Mouse (Mus musculus) regulatory T cell (primary cell): ENCODE results near the gene Hist1h3d.

Source experiments
- in situ Hi-C: fragments of 300-600 bp; cut with MboI, MseI; formaldehyde crosslinking; loops from one replicate; pipeline ENCODE4 v1.15.1; 2025; ENCODE audit warnings: high pct_unique_total_duplicates

Hist1h3d gene

GRCm38 (mm10) chr13:23575271-23575851 lies at the start of gene Hist1h3d:
Gene Hist1h3d, plus strand, starts transcription at chr13:23575763.
- in situ Hi-C loops: no loop called here

GRCm38 (mm10) chr13:23525901-23526300 lies 49.7 kb upstream of the Hist1h3d start:
- in situ Hi-C loops: no loop called here

- in situ Hi-C loops: no loop called here
Measured at GRCm38 (mm10) chr13:23526312-23526711, 49.3 kb upstream of the Hist1h3d start.

GRCm38 (mm10) chr13:23529005-23529404 lies 46.6 kb upstream of the Hist1h3d start:
- in situ Hi-C loops: no loop called here

- in situ Hi-C loops: loop anchor here (5.0 to 10.0 kb wide), 3 partner anchors 55 to 1817 kb away; partner anchors contain the start of genes Hist1h2ah, Hist1h2bk and Hist1h4d
Measured at GRCm38 (mm10) chr13:23529480-23530165, 45.9 kb upstream of the Hist1h3d start.

GRCm38 (mm10) chr13:23530181-23530900 lies 45.2 kb upstream of the Hist1h3d start:
- in situ Hi-C loops: loop anchor here (5.0 to 10.0 kb wide), 3 partner anchors 54 to 1818 kb away; partner anchors contain the start of genes Hist1h2ah, Hist1h2bk and Hist1h4d

- in situ Hi-C loops: loop anchor here (5.0 to 10.0 kb wide), 3 partner anchors 54 to 1819 kb away; partner anchors contain the start of genes Hist1h2ah, Hist1h2bk and Hist1h4d
Measured at GRCm38 (mm10) chr13:23530901-23531875, 44.4 kb upstream of the Hist1h3d start, which contains the start of gene Hist1h4h. Gene Hist1h4h, plus strand, starts transcription at chr13:23531050.

GRCm38 (mm10) chr13:23532262-23533075 lies 43.1 kb upstream of the Hist1h3d start:
- in situ Hi-C loops: loop anchor here (5.0 to 10.0 kb wide), 3 partner anchors 52 to 1820 kb away; partner anchors contain the start of genes Hist1h2ah, Hist1h2bk and Hist1h4d

- in situ Hi-C loops: loop anchor here (5.0 to 10.0 kb wide), 3 partner anchors 51 to 1821 kb away; partner anchors contain the start of genes Hist1h2ah, Hist1h2bk and Hist1h4d
Measured at GRCm38 (mm10) chr13:23533560-23534367, 41.8 kb upstream of the Hist1h3d start, which contains the start of gene Hist1h2af. Gene Hist1h2af, plus strand, starts transcription at chr13:23533906.

- in situ Hi-C loops: loop anchor here (5.0 to 10.0 kb wide), 3 partner anchors 50 to 1822 kb away; partner anchors contain the start of genes Hist1h2ah, Hist1h2bk and Hist1h4d
Measured at GRCm38 (mm10) chr13:23534368-23535131, 41.0 kb upstream of the Hist1h3d start.

- in situ Hi-C loops: loop anchor here (10.0 kb wide), 2 partner anchors 49 to 1501 kb away; partner anchors contain the start of genes Hist1h2ah, Hist1h2bk and Hist1h4d
Measured at GRCm38 (mm10) chr13:23535137-23536075, 40.2 kb upstream of the Hist1h3d start, which contains the start of gene Hist1h3g. Gene Hist1h3g, plus strand, starts transcription at chr13:23535422.

GRCm38 (mm10) chr13:23536076-23536822 lies 39.3 kb upstream of the Hist1h3d start:
- in situ Hi-C loops: loop anchor here (10.0 kb wide), 2 partner anchors 49 to 1501 kb away; partner anchors contain the start of genes Hist1h2ah, Hist1h2bk and Hist1h4d

GRCm38 (mm10) chr13:23537006-23537710 lies 38.4 kb upstream of the Hist1h3d start:
- in situ Hi-C loops: loop anchor here (10.0 kb wide), 2 partner anchors 48 to 1502 kb away; partner anchors contain the start of genes Hist1h2ah, Hist1h2bk and Hist1h4d

GRCm38 (mm10) chr13:23538249-23538648 lies 37.3 kb upstream of the Hist1h3d start:
- in situ Hi-C loops: loop anchor here (10.0 kb wide), 2 partner anchors 47 to 1503 kb away; partner anchors contain the start of genes Hist1h2ah, Hist1h2bk and Hist1h4d

GRCm38 (mm10) chr13:23539821-23540220 lies 35.7 kb upstream of the Hist1h3d start:
- in situ Hi-C loops: loop anchor here (10.0 kb wide), 2 partner anchors 45 to 1505 kb away; partner anchors contain the start of genes Hist1h2ah, Hist1h2bk and Hist1h4d
